Mouse (Mus musculus): ENCODE measurements around the gene Triobp. TPM values are rescaled to one million over a fixed set of nuclear protein-coding genes. Genes with fewer than 3 reads are reported as not detected.
A peak's percentile ranks its signal among the peaks of the same experiment; 100 is the strongest.

Gene Triobp
- total RNA-seq, 2 experiments from 2014 or later = 98.7 to 106 TPM

Small RNAs within 50 kb of the gene (microRNA-seq; reads per million reads assigned to microRNA genes)
- 6.0 reads per million, percentile 15 among the genes with 10 or more reads in this experiment for gene Mir6956

Other genes starting within 250 kb of the Triobp start
- gene Elfn2, start 229.0 kb upstream of the Triobp start, total RNA-seq (2021) = 10 to 100 TPM; 79.2 to 81.2 TPM
- 1 to 10 TPM; 7.3 to 7.7 TPM for gene Mfng, start 174.2 kb upstream of the Triobp start, total RNA-seq (2021)
- gene Card10, start 144.7 kb upstream of the Triobp start, total RNA-seq (2021) = 1 to 10 TPM; 5.2 to 5.4 TPM
- 1 to 10 TPM; 8.3 to 9.1 TPM for gene Cdc42ep1, start 105.1 kb upstream of the Triobp start, total RNA-seq (2021)
- not detected for gene Lgals2, start 92.2 kb upstream of the Triobp start, total RNA-seq (2021)
- 10 to 100 TPM; 59.3 to 65.6 TPM for gene Gga1, start 70.5 kb upstream of the Triobp start, total RNA-seq (2021)
- not detected for gene Gm49510, start 48.1 kb upstream of the Triobp start, total RNA-seq (2021)
- gene Sh3bp1, start 48.0 kb upstream of the Triobp start, total RNA-seq (2021) = 1 to 10 TPM; 5.4 to 6.0 TPM
- 100 to 1,000 TPM; 107 to 117 TPM for gene Pdxp, start 33.8 kb upstream of the Triobp start, total RNA-seq (2021)
- 10 to 100 TPM; 25.2 to 29.4 TPM for gene Lgals1, start 21.0 kb upstream of the Triobp start, total RNA-seq (2021)
- gene Nol12, start 12.8 kb upstream of the Triobp start, total RNA-seq (2021) = 10 to 100 TPM; 46.5 to 47.8 TPM
- gene H1f0, start 80.7 kb downstream of the Triobp start, total RNA-seq (2021) = 10 to 100 TPM; 84.8 to 94.8 TPM
- gene Galr3, start 94.2 kb downstream of the Triobp start, total RNA-seq (2021) = 1 to 10 TPM in 1 of 2 experiments, not detected in 1; 1.0 TPM
- 10 to 100 TPM; 25.5 to 27.2 TPM for gene Ankrd54, start 115.2 kb downstream of the Triobp start, total RNA-seq (2021)
- gene Eif3l, start 127.5 kb downstream of the Triobp start, total RNA-seq (2021) = 100 to 1,000 TPM; 116 to 122 TPM
- gene Micall1, start 161.2 kb downstream of the Triobp start, total RNA-seq (2021) = 10 to 100 TPM; 61.5 to 66.6 TPM
- 100 to 1,000 TPM; 143 to 152 TPM for gene Polr2f, start 193.3 kb downstream of the Triobp start, total RNA-seq (2021)
- 10 to 100 TPM; 12.1 to 13.1 TPM for gene 1700088E04Rik, start 193.5 kb downstream of the Triobp start, total RNA-seq (2021)
- gene Sox10, start 217.5 kb downstream of the Triobp start, total RNA-seq (2021) = 10 to 100 TPM; 16.5 to 18.1 TPM